Mouse (Mus musculus) mouse embryonic stem cell (cell line): ENCODE measurements at regions not wholly inside any gene's neighbourhood (a gene's known extent, or its start where the extent isn't known, plus 50 kb on each side); places are given as distances from the start of the nearest gene placed in this dataset.

ENCODE experiments used
- in situ Hi-C, 2 experiments: fragments of 300-500 bp; cut with MboI; formaldehyde crosslinking; loops; 1 replicate in 1 of 2; 3 replicates in 1 of 2; pipeline ENCODE4 v1.14.3; 2019 to 2020; ENCODE audit warnings: low sequenced_read_pairs in 2 of 2, low pct_unique_long_range_greater_than_20kb in 1 of 2, mixed read lengths in 1 of 2; ENCODE audit not compliant: unreplicated experiment in 1 of 2

DNA sequence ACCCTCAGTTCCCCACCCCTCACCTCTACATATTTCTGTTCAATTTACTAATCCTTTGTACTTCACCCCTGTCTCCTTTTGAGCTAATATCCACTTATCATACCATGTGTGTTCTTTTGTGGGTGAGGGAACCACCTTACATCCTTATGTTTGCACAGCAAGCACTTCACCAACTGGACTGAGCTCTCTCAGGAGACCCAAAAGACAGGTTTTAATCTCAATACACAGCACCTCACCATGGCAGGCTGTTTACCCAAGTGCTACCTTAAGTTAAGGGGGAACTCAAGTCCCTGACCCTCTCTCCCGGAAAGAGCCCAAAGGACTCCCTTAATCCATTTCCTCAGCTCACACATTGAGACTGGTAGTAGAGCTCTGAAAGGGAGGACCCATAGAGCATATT, 62.3 kb upstream of the Agr3 start:
- in situ Hi-C loops, result no loop called here

DNA sequence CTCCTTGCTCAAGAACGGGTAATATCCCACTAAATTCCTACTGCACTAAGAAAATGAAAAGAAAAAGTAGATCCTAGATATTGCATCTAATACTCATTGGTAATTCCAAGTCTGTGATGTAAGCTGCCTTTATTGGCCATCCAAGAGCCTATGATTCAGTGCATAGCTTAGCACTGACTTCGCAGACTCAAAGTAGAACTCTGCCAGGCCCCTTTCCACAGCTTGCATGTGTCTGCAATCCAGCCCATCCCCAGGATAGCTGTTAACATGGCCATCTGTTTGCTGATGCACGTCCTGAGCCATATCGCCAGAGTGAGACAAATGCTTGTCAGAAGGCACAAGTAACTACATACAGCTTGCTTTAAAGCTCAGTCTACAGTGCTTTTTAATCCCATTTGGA, 72.3 kb upstream of the Agr3 start:
- in situ Hi-C loops, result no loop called here

DNA sequence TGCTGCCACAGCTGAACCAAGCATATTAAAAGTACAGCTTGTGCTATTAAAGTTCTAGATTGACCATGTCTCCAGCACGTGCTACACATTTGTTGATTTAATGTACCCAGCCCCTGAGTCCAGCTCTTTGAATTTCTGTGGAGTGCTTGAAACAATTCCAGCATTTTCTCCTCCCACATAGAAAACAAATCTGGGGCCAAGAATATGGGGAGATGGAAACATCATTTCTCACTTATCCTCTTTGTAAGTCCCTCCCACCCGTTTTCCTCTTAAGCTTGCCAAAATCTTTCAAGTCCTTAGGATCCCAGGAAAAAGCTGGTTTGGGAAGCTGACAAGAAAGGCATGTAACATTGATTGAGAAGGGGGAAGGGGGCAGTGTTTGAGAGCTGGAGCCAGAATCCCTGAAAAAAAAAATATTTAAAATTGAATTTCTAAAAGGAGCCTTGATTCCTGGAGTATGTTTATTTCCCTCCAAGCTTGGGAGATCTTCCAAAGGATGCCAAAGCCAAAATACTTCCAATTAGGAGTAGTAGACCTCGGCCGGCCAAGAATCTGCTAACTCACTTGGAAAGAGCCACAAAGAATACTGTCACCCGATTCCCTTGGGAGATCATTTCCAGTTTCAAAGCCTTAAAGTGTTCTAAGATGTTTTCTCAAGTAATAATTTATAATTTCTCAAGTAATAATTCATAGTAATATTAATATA, 78.4 kb upstream of the Agr3 start:
- in situ Hi-C loops, result no loop called here

DNA sequence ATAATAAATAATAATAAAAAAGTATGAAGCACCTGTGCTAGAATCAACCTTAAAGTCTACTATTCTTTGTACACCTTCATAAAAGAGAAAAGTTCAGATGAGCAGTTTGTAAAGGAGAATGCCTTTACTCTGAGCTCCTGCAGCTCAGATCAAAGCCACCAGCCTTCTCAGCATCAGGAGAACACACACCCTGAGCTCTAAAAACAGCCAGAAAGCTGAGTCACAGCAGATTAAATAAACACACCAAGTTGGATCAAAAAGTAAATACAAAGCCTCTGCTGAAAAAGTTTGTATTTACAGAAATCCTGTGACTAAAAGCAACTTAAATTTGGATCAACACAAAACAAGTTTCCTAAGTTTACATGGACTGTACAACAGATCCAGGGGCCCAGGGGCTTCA, 88.5 kb upstream of the Agr3 start:
- in situ Hi-C loops, result no loop called here

DNA sequence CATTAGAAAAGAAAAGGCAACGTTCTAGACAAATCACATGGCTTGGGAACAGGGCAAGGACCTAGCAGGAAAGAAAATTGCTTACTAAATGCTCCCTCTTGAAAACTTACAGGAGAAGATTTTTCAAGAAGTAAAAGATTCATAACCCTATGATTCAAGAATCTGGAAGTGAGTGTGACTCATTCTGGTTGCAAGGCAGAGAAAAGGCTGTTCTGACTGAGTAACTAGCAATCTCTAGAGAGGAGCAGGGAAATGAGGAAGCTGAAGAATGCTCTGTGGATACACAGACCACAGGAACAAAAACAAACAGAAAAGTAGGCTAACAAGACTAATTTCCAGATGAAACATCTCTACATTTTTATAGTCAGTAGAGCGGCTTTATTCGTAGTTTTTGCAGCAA, 92.1 kb upstream of the Agr3 start:
- in situ Hi-C loops, result no loop called here

DNA sequence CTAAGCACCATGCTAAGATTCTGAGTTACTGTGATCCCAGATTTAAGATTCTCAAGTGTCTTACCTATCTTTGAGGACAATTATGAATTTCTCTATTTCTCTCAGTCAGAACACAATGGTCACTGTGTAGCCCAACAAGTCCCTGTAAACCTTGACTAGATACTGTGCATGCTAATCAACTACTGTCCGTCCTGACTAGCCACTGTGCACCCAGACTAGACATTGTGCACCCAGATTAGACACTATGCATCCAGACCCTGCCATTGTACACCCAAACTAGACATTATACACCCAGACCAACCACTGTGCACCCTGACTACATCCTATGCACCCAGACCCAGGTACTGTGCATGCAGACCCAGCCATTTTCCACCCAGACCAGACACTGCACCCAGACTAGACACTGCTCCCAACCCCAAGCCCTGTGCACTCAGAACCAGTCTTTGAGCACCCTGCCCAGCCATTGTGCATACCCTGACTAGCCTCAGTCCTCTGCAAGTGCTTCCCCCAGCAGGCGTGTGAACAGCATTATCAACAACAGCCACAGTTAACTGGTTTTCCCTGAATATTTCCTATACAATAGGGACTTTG, 93.4 kb upstream of the Agr3 start:
- in situ Hi-C loops, result no loop called here

DNA sequence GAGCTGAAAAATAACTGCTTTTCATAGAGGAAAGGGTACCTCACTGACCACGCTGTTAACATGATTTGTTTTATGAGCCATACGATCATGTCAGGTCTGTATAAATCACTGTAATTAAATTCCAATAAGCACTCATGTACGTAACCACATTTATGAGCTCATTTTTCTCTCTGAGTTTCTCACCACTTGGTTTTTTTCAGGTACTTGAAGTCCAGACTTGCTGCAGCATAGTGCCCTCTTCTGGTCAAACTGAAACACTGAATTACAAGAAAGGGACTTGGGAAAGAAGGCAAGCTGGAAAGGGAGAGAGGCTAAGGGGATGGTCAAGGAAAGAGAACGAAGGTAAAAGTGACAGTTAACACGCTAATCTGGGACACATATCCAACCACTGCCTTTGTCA, 94.2 kb upstream of the Agr3 start:
- in situ Hi-C loops, result no loop called here

DNA sequence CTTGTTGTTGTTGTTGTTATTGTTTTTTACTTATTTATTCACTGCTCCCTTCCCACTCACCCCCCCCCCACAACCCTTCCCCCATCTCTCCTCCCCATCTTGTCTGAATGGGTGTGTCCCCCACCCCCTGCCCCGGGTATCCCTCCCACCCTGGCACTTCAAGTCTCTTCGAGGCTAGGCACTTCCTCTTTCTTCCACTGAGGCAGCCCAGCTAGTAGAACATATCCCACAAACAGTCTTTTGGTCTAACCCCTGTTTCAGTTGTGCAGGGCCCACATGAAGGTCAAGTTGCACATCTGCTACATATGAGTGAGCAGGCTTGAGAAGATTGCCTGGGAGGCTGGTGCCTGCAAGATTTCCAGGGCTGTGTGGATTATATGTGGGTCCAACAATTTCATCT, 97.6 kb upstream of the Agr3 start:
- in situ Hi-C loops, result no loop called here

DNA sequence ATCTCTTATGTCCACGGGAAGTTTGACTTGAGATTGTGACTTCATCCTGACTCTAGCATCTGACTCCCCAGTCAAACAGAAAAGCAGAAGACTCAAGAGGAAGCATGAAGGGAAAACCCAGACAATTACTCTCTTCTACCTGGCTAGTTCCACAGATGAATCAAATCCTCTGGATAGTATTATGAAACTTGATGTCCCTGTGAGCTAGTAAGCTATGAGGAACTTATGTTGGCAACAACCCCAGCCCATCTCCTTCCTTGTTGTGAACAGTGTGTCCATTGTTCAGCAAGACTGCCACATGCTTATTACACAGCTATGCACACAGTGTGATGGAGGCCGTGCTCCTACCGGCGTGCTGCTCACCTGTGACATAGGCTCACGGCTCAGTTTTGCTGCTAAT, 98.4 kb upstream of the Agr3 start:
- in situ Hi-C loops, result no loop called here

DNA sequence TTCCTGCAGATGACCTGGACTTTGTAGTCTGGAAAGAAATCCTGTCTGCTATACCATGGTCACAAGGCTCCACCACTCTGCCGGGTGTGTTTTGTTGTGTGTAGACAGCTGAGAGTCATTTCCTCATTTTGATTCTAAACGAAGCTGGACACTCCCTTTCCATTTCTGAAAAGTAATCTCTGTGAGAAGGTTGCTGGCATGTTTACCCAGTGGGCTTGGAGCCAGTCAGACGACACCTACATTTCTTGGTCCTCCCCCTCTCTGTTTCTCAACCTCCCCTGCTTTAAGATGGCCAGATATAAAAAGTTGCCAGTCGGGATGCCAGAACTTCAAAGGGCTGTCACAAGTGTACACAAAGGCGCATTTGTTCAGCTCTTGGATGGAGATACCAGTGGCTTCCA, 100.8 kb upstream of the Agr3 start:
- in situ Hi-C loops, result no loop called here

DNA sequence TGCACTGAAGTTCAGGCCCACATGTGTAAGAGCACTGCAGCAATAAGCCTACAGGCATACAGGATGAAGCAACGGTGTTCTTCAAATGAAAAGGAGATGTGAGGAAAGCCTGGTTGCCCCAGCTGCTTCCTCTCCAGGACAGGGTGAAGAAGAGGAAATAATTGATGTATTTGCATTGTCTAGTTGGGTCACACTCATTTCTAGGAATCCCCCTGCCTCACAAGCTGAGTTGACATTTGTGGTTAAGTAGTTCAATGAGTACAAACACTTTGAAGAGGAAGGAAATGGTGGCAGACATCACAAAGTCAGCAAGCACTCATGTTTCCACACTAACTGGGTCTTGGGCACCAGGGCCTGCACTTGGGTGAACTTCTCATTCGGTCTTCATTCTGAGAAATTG, 126.2 kb upstream of the Agr3 start:
- in situ Hi-C loops, result no loop called here

DNA sequence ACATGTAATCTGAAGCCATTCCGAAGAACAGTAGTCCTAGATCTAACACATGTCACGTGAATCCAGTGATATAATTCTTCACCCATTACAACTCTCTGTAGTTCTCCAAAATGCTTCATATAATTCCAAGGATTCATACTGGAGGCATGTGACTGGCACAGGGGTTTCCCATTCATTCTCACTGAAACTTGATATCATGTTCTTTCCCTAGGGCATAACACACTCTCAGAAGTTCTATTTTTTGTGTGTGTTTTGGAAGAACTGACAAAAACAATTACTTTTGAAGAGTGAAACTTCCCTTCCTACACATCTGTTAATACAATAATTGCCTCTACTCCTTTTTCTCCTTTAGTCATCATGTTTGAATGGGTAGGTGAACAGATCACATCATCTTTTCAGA, 150.0 kb upstream of the Agr3 start:
- in situ Hi-C loops, result no loop called here

DNA sequence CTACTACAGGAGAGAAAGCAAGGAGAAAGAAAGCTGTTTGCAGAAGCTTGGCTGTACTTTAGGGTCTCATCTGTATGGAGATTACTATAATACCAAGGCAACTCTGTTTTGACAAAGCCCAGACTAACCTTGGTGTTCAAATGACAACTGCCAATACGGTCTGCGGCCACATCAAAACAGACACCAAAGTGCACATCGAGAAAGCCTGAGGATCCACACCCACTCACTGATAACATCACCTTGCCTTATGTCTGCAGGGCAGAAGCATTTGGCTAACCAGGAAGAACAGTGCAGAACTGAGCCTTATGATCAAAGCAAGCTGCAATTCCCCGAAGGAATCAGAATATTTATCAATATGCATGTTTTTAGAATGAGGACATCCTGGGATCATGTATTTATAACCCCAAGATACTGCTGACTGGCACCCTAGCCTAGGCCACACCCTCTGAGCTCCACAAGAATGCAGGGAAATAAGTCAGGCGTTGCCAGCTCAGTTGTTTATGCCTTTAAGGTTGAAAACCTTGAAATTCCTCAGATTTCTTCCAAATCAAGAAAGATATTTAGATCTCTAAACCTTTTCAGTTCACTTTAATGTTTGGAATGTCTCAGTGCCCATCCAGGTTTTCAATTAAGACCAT, 154.9 kb upstream of the Agr3 start:
- in situ Hi-C loops, result no loop called here

DNA sequence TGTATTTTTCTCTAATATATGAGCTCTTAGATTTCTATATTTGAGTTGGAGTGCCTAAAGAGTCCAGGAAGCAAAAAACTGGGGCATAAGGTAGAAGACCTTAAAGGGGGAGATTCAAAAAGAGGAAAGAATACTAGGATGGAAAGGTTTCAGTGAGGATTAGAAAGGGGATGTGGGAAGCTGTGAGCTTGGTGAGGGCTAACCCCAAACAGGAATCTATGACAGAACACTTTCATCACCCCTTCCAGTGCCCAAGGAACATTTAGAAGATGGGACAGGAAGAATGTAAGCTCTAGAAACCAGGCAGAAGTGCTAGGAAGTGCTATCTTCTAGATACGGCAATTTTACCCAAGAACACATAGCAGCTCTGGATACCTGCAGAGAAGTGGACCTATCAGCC, 166.5 kb upstream of the Agr3 start:
- in situ Hi-C loops, result no loop called here

DNA sequence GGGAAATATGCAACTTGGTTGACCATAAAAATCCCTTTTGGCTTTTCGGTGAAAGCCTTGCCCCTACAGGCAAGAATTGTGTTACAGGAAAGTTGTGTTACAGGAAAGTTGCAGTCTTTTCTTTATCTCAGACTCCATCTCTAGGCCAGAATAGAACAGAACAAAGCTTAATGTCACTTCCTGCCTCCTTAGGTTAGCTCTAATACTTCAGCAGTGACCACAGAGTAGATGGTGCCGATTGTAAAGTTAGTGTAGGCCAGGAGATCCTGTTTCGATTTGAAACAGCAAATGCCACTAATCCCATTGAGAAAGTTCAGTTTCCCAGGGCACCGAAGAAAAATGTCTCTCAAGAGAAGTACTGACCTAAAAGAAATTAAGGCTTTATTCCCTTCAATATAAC, 170.3 kb upstream of the Agr3 start:
- in situ Hi-C loops, result no loop called here

DNA sequence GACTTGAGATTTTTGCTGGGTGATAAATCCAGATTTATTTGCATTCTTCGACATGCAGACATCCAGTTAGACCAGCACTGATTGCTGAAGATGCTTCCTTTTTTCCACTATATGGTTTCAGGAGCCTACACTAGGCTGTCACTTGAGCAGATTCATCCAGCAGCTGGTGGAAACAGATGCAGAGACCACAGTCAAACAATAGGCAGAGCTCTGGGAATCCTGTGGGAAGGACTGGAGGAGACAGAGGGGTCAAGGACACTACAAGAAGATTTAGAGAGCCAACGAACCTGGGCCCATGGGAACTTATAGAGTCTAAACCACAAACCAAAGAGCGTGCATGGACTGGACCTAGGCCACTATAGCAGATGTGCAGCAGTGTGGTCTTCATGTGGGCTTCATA, 177.4 kb upstream of the Agr3 start:
- in situ Hi-C loops, result no loop called here

DNA sequence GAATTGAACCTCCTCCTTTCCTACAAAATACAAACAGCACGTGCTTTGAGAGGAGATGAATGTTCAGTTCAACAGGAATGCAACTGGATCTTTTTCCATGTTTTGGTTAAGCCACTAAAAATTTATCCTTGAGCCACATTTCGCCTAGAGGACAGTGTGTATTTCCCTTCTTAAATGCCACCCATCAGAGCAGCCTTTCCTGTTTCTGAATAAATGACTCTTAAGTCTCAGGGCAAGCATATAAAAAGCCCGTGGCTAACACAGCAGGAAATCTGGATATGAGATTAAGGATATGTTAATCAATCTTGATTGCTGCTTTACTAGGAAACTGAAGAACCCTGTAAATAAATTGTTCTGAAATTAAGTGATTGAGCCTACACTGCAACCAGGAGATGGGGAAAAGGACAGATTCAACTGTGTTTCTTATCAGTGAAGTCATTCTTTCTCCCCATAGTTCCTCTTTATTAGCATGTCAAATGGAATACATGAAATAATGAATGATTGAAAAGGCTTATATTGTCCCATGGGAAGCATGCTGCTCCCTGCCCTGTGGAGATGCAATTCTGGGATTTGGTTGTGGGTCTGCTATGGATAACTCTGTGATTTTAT, 178.6 kb upstream of the Agr3 start:
- in situ Hi-C loops, result no loop called here

DNA sequence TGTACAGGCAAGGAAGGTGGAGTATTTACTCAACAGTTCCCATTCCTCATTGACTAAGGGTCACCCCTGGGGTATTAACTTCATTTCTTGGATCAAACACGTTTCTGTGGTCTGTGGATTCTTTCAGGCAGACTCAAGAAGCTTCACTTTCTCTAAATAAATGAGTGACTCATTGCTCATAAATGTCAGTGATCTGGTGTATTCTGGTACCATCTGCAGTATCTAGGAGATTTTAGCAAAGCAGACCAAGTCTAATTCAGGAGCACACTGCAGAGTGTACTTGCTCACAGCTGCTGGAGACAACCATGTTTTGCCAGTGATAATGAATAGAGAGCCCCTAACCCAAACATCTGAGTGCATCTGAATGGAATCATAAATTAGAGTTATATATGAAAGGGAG, 182.7 kb upstream of the Agr3 start:
- in situ Hi-C loops, result no loop called here

DNA sequence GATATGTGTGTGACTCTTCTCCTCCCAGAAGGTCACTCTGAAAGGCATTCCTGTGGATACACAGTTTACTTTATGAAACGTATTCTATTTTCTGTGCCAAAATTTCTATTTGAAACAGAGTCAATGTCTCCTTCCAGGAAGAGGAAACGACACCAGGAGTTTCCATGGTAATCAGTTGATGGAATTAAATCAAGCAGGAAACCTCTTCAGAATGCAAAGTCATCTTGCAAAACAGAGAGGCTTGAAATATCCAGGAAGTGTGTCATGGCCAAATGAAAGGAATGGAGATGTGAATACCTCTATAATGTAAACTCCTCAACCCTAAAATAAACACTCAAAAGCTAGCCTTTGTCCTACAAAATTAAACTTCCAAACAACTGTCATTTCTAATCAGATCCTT, 189.0 kb upstream of the Agr3 start:
- in situ Hi-C loops, result no loop called here

DNA sequence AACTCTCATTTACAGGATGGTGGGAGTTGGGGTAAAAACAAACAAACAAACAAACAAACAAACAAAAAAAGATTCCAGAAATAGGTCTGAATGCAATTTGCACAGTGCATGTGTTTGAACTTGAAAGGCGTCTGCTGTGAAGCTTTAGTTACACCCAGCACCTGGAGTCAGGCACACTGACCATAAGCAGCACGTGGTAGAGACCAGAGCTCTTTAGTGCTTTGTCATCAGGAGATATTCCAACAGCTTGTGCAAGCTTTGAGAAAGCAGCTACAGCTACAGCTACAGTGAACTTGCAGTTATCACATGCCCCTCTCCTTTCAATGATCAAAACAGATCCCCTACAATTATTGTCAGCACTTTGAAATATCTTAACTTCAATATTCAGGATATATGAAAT, 190.4 kb upstream of the Agr3 start:
- in situ Hi-C loops, result no loop called here
